Mouse (Mus musculus) left cerebral cortex, adult 2 months (tissue): ENCODE measurements around the gene Oma1. TPM values are rescaled to one million over a fixed set of nuclear protein-coding genes. Genes with fewer than 3 reads are reported as not detected.

ENCODE experiments used
- DNase-seq, 2 experiments: peaks; one replicate each; pipeline ENCODE4 v3.0.0; 2021 to 2022; ENCODE audit warnings: low spot score in 2 of 2, mixed read lengths in 1 of 2; ENCODE audit errors: extremely low spot score in 1 of 2
- H3K27ac ChIP-seq: fragments of 200-600 bp; 2 replicates; pipeline ENCODE4 v1.8.1; 2022
- H3K4me3 ChIP-seq: fragments of 200-600 bp; 2 replicates; pipeline ENCODE4 v1.8.1; 2022
- CTCF ChIP-seq: fragments of 200-600 bp; IDR thresholded peaks from 2 replicates; pipeline ENCODE4 v1.8.1; 2022; ENCODE audit warnings: antibody characterized with exemption, mild to moderate bottlenecking, moderate library complexity
- intact Hi-C: fragments of 180-260 bp; cut with DNase I; formaldehyde crosslinking; loops from one replicate; pipeline ENCODE4 v1.15.1; 2025
- total RNA-seq, 2 experiments: library from RNA; stranded (reverse); gene quantifications; 2 replicates each; pipeline ENCODE4 v1.2.3; 2021

The Oma1 gene
- total RNA-seq, 2 experiments from 2014 or later, result 8.8 to 10.8 TPM

- H3K4me3 ChIP-seq, result no peak overlapping the region
- no peak for TF ChIP-seq CTCF
- no peak overlapping the region for H3K27ac ChIP-seq
- DNase-seq, result no peak
- intact Hi-C loops, result no loop called here
Observed at GRCm38 (mm10) chr4:103324688-103325451, 11.3 kb downstream of the Oma1 start.

GRCm38 (mm10) chr4:103326994-103327393 is 13.4 kb downstream of the Oma1 start:
- intact Hi-C loops, result no loop called here
- DNase-seq, result peak in 1 of 2 experiments; percentile 19
- peak; percentile 34 for TF ChIP-seq CTCF

GRCm38 (mm10) chr4:103329348-103329747 is 15.7 kb downstream of the Oma1 start:
- no peak overlapping the region for H3K4me3 ChIP-seq
- TF ChIP-seq CTCF, result no peak
- intact Hi-C loops, result no loop called here
- no peak overlapping the region for H3K27ac ChIP-seq
- no peak for DNase-seq

More at GRCm38 (mm10) chr4:103326994-103327393, 13.4 kb downstream of the Oma1 start:
- Histone ChIP-seq H3K27ac (no peak overlapping the region), H3K4me3 (no peak overlapping the region)

- intact Hi-C loops, result no loop called here
- DNase-seq, result no peak
- Histone ChIP-seq H3K4me3 (no peak overlapping the region), H3K27ac (no peak overlapping the region)
- no peak for TF ChIP-seq CTCF
Observed at GRCm38 (mm10) chr4:103335134-103335533, 21.5 kb downstream of the Oma1 start.

- intact Hi-C loops, result no loop called here
- DNase-seq, result no peak
- H3K27ac ChIP-seq, result no peak overlapping the region
- H3K4me3 ChIP-seq, result no peak overlapping the region
- no peak for TF ChIP-seq CTCF
Observed at GRCm38 (mm10) chr4:103340726-103341125, 27.1 kb downstream of the Oma1 start.

GRCm38 (mm10) chr4:103341620-103342019 is 28.0 kb downstream of the Oma1 start:
- H3K4me3 ChIP-seq, result no peak overlapping the region
- H3K27ac ChIP-seq, result no peak overlapping the region
- intact Hi-C loops, result no loop called here
- no peak for TF ChIP-seq CTCF
- no peak for DNase-seq

- peak overlapping the region; percentile 29; the same call in 1 of the 2 replicates for H3K27ac ChIP-seq
- H3K4me3 ChIP-seq, result no peak overlapping the region
- peak; percentile 18 to 24 for DNase-seq
- peak; percentile 78 for TF ChIP-seq CTCF
- intact Hi-C loops, result loop anchor here (2.0 to 5.0 kb wide), 2 partner anchors 199 to 359 kb away; no protein-coding TSS in a partner anchor
Observed at GRCm38 (mm10) chr4:103346058-103346457, 32.4 kb downstream of the Oma1 start.

- TF ChIP-seq CTCF, result no peak
- Histone ChIP-seq H3K27ac (no peak overlapping the region), H3K4me3 (no peak overlapping the region)
- intact Hi-C loops, result loop anchor here (1.0 to 5.0 kb wide), 3 partner anchors 34 to 360 kb away; partner anchors contain the start of gene Oma1
- DNase-seq, result no peak
Observed at GRCm38 (mm10) chr4:103346849-103347248, 33.2 kb downstream of the Oma1 start.

- intact Hi-C loops, result loop anchor here (5.0 kb wide), 1 partner anchor 202 kb away; no protein-coding TSS in a partner anchor
- DNase-seq, result no peak
- H3K27ac ChIP-seq, result no peak overlapping the region
- no peak overlapping the region for H3K4me3 ChIP-seq
- TF ChIP-seq CTCF, result peak; percentile 56
Observed at GRCm38 (mm10) chr4:103349219-103349618, 35.6 kb downstream of the Oma1 start.

DNA sequence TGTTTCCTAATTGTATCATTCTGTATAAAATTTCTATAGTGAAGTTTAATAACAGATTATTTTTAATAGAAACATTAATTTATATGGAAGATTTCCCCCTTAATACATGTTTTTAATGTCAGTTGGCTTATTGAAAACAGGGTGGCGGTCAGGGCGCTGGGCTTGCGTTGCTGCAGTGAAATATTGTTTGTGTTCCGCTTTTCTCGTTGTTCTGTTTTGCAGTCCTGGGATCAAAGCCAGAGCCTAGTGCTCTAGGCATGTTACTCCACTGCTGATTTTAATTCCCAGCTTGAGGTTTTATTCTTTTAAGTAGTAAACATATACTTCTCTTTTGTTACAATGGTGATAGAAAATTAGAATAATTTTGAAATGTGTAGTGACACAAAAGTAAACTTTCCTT is 39.3 kb downstream of the Oma1 start:
- TF ChIP-seq CTCF, result no peak
- Histone ChIP-seq H3K4me3 (no peak overlapping the region), H3K27ac (no peak overlapping the region)
- DNase-seq, result no peak
- intact Hi-C loops, result no loop called here

DNA sequence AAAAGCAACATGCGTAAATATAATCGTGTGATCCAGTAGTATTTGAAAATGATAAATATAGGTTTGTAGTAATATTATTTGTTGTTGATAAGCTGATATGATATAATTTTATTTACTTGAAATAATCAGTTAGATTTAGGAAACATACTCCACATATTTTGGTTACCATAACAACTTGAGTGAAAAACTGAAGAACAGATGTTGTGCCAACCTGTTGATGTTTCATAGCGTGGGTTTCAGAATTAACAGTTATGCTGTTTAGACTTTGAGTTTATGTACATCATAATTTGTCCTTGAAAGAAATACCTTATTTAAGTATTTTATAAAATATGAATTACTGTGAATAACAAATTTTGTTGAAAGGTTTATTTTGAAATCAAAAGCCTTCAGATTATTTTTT is 43.8 kb downstream of the Oma1 start:
- no peak for TF ChIP-seq CTCF
- Histone ChIP-seq H3K4me3 (no peak overlapping the region), H3K27ac (no peak overlapping the region)
- DNase-seq, result no peak
- intact Hi-C loops, result no loop called here

DNA sequence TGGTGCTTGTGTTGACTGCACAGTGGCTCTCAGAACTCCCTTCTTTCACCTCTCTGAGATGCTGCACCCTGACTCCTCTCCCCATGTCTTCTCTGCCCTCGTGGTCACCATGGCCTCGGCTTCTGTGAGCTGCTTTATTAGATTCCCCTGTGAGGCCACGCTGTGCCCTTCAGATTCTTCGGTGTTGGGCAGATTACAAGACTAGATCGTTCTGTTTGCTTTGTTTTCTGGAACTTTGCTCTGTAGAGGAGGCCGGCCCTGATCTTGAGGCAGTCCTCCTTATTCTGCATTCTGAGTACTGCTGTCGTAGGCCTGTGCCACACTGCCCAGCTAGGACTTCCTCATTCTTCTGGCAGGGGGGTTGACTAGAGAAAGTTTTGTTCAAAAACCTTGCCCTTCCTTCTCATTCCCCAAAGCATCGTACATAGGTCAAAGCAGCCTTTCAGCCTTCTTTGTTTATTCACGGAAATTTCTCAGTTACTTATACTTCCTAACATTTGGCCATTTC is 45.4 kb downstream of the Oma1 start:
- no peak for TF ChIP-seq CTCF
- no peak overlapping the region for H3K27ac ChIP-seq
- intact Hi-C loops, result no loop called here
- no peak for DNase-seq
- no peak overlapping the region for H3K4me3 ChIP-seq
